Mouse (Mus musculus) thymus, adult 18-20 months (tissue): ENCODE results near the gene Gpa33.
A peak's percentile ranks its signal among the peaks of the same experiment; 100 is the strongest.
"Not testable (repeated sequence)": the region's sequence is repeated elsewhere in the genome, so short reads cannot be mapped to it uniquely, and the experiment has no call there.

Source experiments
- DNase-seq, 2 experiments: peaks; one replicate each; pipeline ENCODE4 v3.0.0; 2022; ENCODE audit warnings: mixed read lengths in 2 of 2

The Gpa33 gene

DNA sequence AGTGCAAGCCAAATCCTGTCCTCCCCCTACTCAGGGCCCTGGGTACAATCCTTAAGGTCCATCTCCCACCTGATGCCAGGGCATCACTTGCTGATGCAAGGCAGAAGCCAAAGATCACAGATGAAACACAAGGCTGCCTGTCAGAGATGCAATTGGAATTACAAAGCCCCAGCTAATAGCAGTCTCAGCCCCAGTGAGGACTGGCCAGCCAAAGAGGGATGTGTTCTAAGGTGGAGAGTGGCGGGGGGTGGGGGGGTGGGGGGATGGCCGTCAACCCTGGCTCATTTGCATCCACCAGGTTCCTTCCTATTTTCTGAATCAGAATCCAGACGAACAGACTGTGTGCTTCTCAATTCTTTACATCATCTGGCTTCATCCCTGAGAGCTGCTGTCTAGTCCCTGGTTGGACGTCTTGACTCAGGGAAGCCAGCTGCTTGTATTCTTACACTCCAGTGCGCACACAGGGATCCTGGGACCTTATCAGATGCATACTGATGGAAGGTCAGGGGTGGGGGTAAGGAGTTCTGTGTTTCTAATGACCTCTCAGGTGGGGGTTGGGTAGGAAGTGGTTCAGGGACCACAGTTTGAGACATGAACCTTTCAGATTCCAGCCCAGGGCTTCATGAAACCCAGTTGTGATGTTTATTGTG is 5.2 kb downstream of the Gpa33 start:
- no peak for DNase-seq

DNA sequence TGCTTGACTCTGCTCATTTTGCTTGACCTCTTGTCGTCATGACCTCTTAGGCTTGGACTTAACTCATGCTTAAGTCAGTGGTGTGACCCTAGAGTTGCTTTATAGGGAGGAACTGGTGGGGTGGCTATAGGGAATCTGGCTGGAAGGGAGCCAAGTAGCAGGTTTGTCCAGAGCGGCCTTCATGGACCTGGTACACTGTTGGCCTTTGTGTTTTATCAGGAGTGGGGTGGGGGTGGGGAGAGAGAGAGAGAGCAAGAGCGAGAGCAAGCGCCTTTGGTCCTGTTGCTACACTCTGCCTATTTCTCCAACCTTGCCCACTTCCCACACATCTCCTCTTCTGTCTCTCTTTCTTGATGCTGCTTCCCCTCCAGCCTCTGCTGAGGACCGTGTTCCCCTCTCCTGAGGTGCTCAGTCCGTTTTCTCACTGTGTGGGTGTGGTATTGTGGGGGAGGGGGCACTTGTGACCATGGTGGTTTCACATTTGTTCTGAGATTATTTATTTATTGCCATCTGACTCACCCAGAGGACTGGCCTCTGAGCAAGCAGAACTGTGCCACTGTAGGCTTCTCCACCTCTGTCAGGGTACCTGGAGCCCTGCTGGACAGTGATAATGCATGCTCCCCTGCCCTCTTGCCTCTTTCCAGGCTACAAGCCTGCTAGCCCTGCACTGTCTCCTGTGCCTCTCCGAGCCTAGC is 7.4 kb downstream of the Gpa33 start:
- DNase-seq = no peak

DNA sequence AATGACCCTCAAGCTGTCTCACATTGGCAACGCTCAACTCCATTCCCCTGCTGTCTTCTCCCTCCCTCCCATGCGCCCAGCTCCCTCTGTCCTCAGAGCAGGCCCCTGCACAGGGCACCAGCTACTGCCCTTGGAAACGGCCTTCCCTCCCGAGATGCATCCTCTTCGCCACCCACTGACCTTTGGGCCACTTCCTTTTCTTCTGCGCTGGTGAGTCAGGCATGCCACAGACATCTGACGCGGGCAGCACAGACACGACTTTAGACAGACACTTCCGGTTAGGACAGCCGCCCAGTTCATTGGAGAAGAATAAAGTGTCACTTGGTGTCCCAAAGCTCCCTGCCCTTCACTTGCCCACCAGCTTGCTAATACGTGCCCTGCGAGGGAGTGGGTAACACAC is 8.1 kb downstream of the Gpa33 start:
- no peak for DNase-seq

- DNase-seq = no peak
Measured at GRCm38 (mm10) chr1:166139113-166139512, 9.1 kb downstream of the Gpa33 start.

DNA sequence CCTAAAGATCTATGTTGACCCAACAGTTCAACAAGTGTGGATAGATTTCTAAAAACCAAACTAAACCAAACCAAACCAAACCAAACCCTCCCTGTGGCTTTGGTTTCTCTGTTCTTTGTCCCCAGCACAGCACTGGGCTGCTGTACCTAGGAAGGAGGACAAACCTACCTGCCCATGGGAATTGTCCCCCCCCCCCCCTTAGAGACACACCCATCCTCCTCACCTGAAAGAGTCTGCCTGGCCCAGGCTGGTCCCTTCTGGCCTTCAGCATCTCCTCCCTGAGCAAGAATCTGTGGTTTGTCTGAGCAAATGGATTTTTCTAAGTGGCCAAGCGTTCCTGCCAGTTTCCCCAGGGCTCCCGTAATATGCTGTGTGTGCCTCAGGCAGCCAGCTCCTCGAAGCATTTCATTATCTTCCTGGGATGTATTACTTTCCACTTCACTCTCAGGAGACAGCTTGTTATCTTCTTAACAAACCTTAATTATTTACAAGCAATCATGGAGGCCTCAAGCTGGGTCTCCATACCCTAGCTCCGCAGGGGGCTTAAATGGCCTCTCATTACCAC is 9.7 kb downstream of the Gpa33 start:
- DNase-seq = no peak

- not testable (repeated sequence) for DNase-seq
Measured at GRCm38 (mm10) chr1:166141868-166142267, 11.8 kb downstream of the Gpa33 start.

DNA sequence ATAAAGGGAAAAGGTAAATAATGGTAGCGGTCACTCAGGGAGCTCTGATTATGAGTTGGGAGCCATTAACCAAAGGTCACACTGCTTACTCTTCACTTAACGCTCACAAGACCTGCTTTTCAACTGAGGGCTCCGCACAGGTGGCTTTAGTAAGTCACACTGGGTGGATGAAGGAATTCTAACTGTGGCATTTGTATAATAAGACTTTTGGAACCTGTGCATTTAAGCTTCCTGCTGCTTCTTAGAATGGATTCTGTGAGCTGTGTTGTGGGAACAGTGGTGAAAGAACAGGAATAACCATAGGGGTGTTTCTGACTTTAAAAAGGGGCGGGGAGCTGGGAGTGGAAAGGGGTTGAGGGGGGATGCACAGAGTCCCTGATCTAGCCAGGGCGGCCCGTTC is 12.3 kb downstream of the Gpa33 start:
- DNase-seq = no peak

- no peak for DNase-seq
Measured at GRCm38 (mm10) chr1:166146626-166147025, 16.6 kb downstream of the Gpa33 start.

- DNase-seq = no peak
Measured at GRCm38 (mm10) chr1:166147657-166148056, 17.6 kb downstream of the Gpa33 start.

DNA sequence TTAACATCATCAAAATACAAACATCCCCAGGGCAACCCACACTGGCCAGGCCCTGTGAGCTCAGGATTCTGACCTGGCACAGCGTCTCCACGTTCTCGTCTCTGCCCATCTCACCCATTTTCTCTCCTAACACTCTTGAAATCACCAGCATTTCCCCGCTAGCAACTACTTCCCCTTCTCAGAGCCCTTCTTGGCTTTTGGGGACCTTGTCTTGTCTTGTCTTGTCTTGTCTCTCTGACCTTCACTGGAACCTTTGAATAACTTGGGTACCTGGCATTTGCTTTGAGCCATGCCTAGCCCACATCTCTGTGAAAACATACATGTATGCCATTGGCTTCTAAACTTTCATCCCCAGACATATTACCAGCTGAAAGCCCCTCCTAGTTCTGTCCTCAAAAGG is 19.4 kb downstream of the Gpa33 start:
- no peak for DNase-seq

- no peak for DNase-seq
Measured at GRCm38 (mm10) chr1:166150035-166150434, 20.0 kb downstream of the Gpa33 start.

- DNase-seq = no peak
Measured at GRCm38 (mm10) chr1:166151341-166151740, 21.3 kb downstream of the Gpa33 start.

- no peak for DNase-seq
Measured at GRCm38 (mm10) chr1:166152034-166152433, 22.0 kb downstream of the Gpa33 start.

- peak; percentile 75 to 76 for DNase-seq
Measured at GRCm38 (mm10) chr1:166153351-166154120, 23.5 kb downstream of the Gpa33 start.

- peak; percentile 64 to 76 for DNase-seq
Measured at GRCm38 (mm10) chr1:166154162-166155112, 24.4 kb downstream of the Gpa33 start.

DNA sequence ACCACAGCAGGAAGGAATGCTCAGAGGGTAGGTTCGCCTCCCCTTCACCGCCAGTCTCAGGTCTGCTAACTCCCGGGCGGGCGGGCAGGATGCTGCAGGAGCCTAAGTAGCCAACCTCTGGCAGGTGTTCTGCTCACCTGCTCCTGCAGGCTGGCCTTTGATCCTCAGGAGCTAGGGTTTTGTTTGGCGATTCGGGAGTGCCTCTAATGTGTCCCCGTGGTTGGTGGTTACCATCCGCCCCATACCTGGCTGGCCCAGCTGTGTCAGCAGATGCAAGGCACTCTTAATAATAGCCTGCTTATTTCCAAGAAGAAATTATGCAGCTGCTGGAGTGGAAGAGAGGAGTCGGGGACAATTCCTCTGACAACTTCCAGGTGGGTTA is 25.1 kb downstream of the Gpa33 start:
- DNase-seq = no peak

DNA sequence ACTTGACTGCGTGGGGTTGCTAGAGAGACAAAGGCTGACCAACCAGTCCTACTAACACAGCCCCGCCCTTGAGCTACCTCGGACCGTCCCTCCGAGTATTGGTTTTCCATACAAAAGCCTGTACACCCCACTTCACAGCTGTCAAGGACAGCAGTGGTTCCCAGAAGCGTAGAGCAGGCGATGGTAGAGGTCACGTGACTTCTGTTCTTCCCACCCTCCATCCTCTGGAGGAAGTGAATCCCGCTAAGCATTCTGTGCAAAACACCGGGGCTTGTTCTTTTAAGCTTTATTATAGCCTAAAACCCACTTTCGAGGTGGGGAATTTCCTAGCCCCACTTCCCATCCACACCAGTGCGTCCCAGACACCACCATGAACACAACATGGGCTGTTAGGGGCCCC is 27.7 kb downstream of the Gpa33 start:
- DNase-seq = no peak

DNA sequence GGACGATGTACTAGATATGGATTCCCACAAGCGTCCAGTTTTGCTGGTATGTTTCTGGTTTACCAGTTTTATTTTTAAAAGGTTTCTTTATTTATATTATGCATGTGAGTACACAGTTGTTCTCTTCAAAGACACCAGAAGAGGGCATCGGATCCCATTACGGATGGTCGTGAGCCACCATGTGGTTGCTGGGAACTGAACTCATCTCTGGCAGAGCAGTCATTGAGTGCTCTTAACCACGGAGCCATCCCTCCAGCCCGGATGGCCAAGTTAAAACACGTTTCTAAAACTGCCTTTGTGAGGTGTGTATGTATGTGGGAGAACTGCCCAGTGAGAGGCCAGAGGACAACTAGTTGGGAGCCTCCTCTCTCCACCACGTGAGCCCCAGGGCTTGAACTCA is 28.6 kb downstream of the Gpa33 start:
- no peak for DNase-seq

GRCm38 (mm10) chr1:166160111-166160510 is 30.1 kb downstream of the Gpa33 start:
- DNase-seq = no peak

- no peak for DNase-seq
Measured at GRCm38 (mm10) chr1:166160569-166161445, 30.8 kb downstream of the Gpa33 start.

- no peak for DNase-seq
Measured at GRCm38 (mm10) chr1:166164580-166164979, 34.5 kb downstream of the Gpa33 start.
